ENCODE assay signal across 20 mouse cellular contexts in the genomic region with DNA sequence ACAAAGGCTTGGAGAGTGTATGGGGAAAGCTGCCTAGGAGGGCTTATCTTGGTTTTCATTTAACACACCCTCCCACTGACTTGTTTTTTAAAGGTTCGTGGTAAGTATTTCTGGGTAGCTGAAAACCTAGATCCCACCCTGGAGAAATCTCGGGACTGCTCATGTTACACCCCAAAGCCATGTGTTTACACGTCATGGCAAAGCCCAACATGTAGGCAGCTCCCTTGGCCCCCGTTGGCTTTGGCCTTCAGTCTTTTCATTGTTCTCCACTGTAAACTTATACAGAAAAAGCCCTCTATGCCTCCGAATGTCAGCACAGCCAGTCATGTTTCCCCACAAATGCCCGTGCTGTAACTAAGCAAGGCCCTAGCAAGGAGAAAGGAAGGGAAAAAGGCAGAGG.
DNase-seq lines count a peak whose midpoint lies in the region; ATAC-seq and TF ChIP-seq lines count a peak whose summit lies in the region.
"Had no signal": no experiment of that assay in that cellular context is flagged by ENCODE, and none has a peak within 500 bp of the region (broad histone marks: within the 10 kb centered on the region; RNA-seq: fewer than 3 reads in every experiment).

No protein-coding gene starts in this region.

- WGBS in heart, embryonic 13.5 days = 52% methylated on average over 6 of the region's 6 CpGs
- WGBS in embryonic facial prominence, embryonic 12.5 days = 21% methylated on average over 6 of the region's 6 CpGs
- 18% methylated on average over 6 of the region's 6 CpGs for WGBS in limb, embryonic 13.5 days

- intact Hi-C loops in heart, postnatal 10 days (cut with DNase I) = no loop called here

- TF ChIP-seq RAD21 in MEL (IDR thresholded peaks at IDR 0.05; ENCODE audit: low read depth, low read length) = no peak

- H3K4me2 ChIP-seq in heart, embryonic 13.5 days = no peak overlapping the region
- H3K4me2 ChIP-seq in embryonic facial prominence, embryonic 12.5 days (replicated peaks) = no peak overlapping the region
- no peak overlapping the region for H3K4me2 ChIP-seq in limb, embryonic 13.5 days (replicated peaks)
- H3K4me2 ChIP-seq: lung, embryonic 15.5 days had no signal

- H3K27me3 ChIP-seq in heart, embryonic 13.5 days (replicated peaks) = no peaks in the 10 kb centered on the region
- H3K27me3 ChIP-seq in MEL (ENCODE audit: control insufficient read depth in 1 of 2, insufficient read depth in 2 of 2, low read length in 2 of 2) = no peaks in the 10 kb centered on the region
- no peaks in the 10 kb centered on the region for H3K27me3 ChIP-seq in embryonic facial prominence, embryonic 12.5 days
- H3K27me3 ChIP-seq in limb, embryonic 13.5 days = peaks cover 10% of the 10 kb centered on the region; the same call in 1 of the 2 replicates
- H3K27me3 ChIP-seq: lung, embryonic 15.5 days had no signal

- peaks cover 61% of the 10 kb centered on the region for H3K4me1 ChIP-seq in heart, embryonic 13.5 days
- H3K4me1 ChIP-seq in MEL (ENCODE audit: control insufficient read depth in 1 of 2, insufficient read depth in 2 of 2, low read length in 2 of 2) = no peaks in the 10 kb centered on the region
- peaks cover 51% of the 10 kb centered on the region for H3K4me1 ChIP-seq in embryonic facial prominence, embryonic 12.5 days
- peaks cover 68% of the 10 kb centered on the region for H3K4me1 ChIP-seq in limb, embryonic 13.5 days

- no peak overlapping the region for H3K4me3 ChIP-seq in heart, embryonic 13.5 days
- no peak overlapping the region for H3K4me3 ChIP-seq in MEL (ENCODE audit: control insufficient read depth in 1 of 2, insufficient read depth in 1 of 2, low read depth in 2 of 2, low read length in 2 of 2)
- H3K4me3 ChIP-seq in embryonic facial prominence, embryonic 12.5 days = no peak overlapping the region
- no peak overlapping the region for H3K4me3 ChIP-seq in limb, embryonic 13.5 days
- H3K4me3 ChIP-seq: layer of hippocampus, adult 2 months; lung, embryonic 15.5 days had no signal

- ATAC-seq in heart, embryonic 13.5 days (ENCODE audit: extremely low read depth, insufficient number of reproducible peaks, low FRiP score, low TSS enrichment) = no peak
- 0 out of 2 replicates have a peak, but pooled peaks have one; percentile 53 for ATAC-seq in embryonic facial prominence, embryonic 12.5 days (ENCODE audit: insufficient number of reproducible peaks, insufficient read depth, low FRiP score, low TSS enrichment)
- ATAC-seq in limb, embryonic 13.5 days (ENCODE audit: low FRiP score, low read depth) = peak; percentile 78
- ATAC-seq in monocyte, adult 5-6 weeks (replicated peaks; ENCODE audit: insufficient number of reproducible peaks, low FRiP score, low TSS enrichment, poor library complexity, severe bottlenecking) = no peak
- ATAC-seq: forebrain, embryonic 14.5 days had no signal

- no peak for TF ChIP-seq CTCF in MEL (IDR thresholded peaks at IDR 0.05 in 2 of 3, conservative IDR thresholded peaks at IDR 0.05 in 1 of 3; ENCODE audit: control insufficient read depth in 1 of 3, insufficient read depth in 1 of 3, low read depth in 2 of 3, low read length in 3 of 3, poor library complexity in 1 of 3, severe bottlenecking in 1 of 3)

- DNase-seq in heart, postnatal 10 days = no peak
- peak; percentile 17 for DNase-seq in MEL (ENCODE audit: low read depth, low spot score)
- DNase-seq in right cerebral cortex, postnatal 14 days = no peak
- DNase-seq in frontal cortex, postnatal 14 days (ENCODE audit: low spot score in 2 of 2) = no peak
- DNase-seq: cerebellum, adult 8-10 months; gastrocnemius, postnatal 25 days; heart, postnatal 14 days; kidney, adult 2 months; kidney, postnatal 10 days; lung, postnatal 4 days; spleen, adult 18-20 months; thymus, postnatal 25 days had no signal

- no peaks in the 10 kb centered on the region for H3K79me2 ChIP-seq in MEL (ENCODE audit: control insufficient read depth, insufficient read depth, low read length, poor library complexity)

- TF ChIP-seq EP300 in MEL (IDR thresholded peaks at IDR 0.05; ENCODE audit: low read depth in 1 of 2, low read length in 2 of 2) = no peak

- no peaks in the 10 kb centered on the region for H3K9me3 ChIP-seq in heart, embryonic 13.5 days
- H3K9me3 ChIP-seq in MEL (replicated peaks; ENCODE audit: insufficient read depth, low read length) = no peaks in the 10 kb centered on the region
- no peaks in the 10 kb centered on the region for H3K9me3 ChIP-seq in embryonic facial prominence, embryonic 12.5 days
- H3K9me3 ChIP-seq in limb, embryonic 13.5 days = no peaks in the 10 kb centered on the region
- H3K9me3 ChIP-seq: lung, embryonic 15.5 days had no signal

- 0 out of 2 replicates have a peak overlapping the region, but pooled peaks have one; percentile 0 for H3K27ac ChIP-seq in heart, embryonic 13.5 days (replicated peaks)
- no peak overlapping the region for H3K27ac ChIP-seq in MEL (ENCODE audit: control insufficient read depth, low read depth, low read length)
- peak overlapping the region; percentile 88 for H3K27ac ChIP-seq in embryonic facial prominence, embryonic 12.5 days
- peak overlapping the region; percentile 94 for H3K27ac ChIP-seq in limb, embryonic 13.5 days
- H3K27ac ChIP-seq: layer of hippocampus, adult 2 months; liver, embryonic 14.5 days; lung, embryonic 15.5 days had no signal

- H3K36me3 ChIP-seq in heart, embryonic 13.5 days = no peaks in the 10 kb centered on the region
- H3K36me3 ChIP-seq in MEL (ENCODE audit: control insufficient read depth in 1 of 2, insufficient read depth in 2 of 2, low read length in 2 of 2) = no peaks in the 10 kb centered on the region
- H3K36me3 ChIP-seq in embryonic facial prominence, embryonic 12.5 days = no peaks in the 10 kb centered on the region
- no peaks in the 10 kb centered on the region for H3K36me3 ChIP-seq in limb, embryonic 13.5 days
- H3K36me3 ChIP-seq: lung, embryonic 15.5 days had no signal

- TF ChIP-seq POLR2A in MEL (IDR thresholded peaks at IDR 0.05; ENCODE audit: control insufficient read depth in 1 of 2, insufficient read depth in 1 of 2, low read depth in 1 of 2, low read length in 2 of 2, poor library complexity in 1 of 2) = no peak

- H3K9ac ChIP-seq in heart, embryonic 13.5 days = no peak overlapping the region
- no peak overlapping the region for H3K9ac ChIP-seq in MEL (ENCODE audit: control insufficient read depth, low read depth, low read length, poor library complexity, severe bottlenecking)
- no peak overlapping the region for H3K9ac ChIP-seq in embryonic facial prominence, embryonic 12.5 days
- H3K9ac ChIP-seq in limb, embryonic 13.5 days = no peak overlapping the region
- H3K9ac ChIP-seq: liver, embryonic 14.5 days; lung, embryonic 15.5 days had no signal

TF ChIP-seq in MEL, 35 proteins besides CTCF, POLR2A, EP300 and RAD21:
- TF ChIP-seq JUND (IDR thresholded peaks at IDR 0.05; ENCODE audit: low read depth, low read length) (no peak), HCFC1 (IDR thresholded peaks at IDR 0.05; ENCODE audit: low read depth, low read length) (no peak), UBTF (IDR thresholded peaks at IDR 0.05; ENCODE audit: borderline replicate concordance, insufficient read depth, low read depth, low read length) (no peak), MYB (IDR thresholded peaks at IDR 0.05; ENCODE audit: low read depth, low read length) (no peak), POLR2AphosphoS5 (IDR thresholded peaks at IDR 0.05; ENCODE audit: borderline replicate concordance, low read depth, low read length) (no peak), TAL1 (IDR thresholded peaks at IDR 0.05; ENCODE audit: low read length) (no peak), CHD2 (IDR thresholded peaks at IDR 0.05; ENCODE audit: low read length) (no peak), TCF12 (IDR thresholded peaks at IDR 0.05; ENCODE audit: low read depth, low read length) (no peak), USF2 (IDR thresholded peaks at IDR 0.05; ENCODE audit: borderline replicate concordance in 1 of 2, insufficient read depth in 1 of 2, low read depth in 1 of 2, low read length in 2 of 2) (no peak), TBP (IDR thresholded peaks at IDR 0.05; ENCODE audit: low read depth, low read length) (no peak), ZNF384 (IDR thresholded peaks at IDR 0.05; ENCODE audit: low read depth, low read length) (no peak), POLR2AphosphoS2 (IDR thresholded peaks at IDR 0.05; ENCODE audit: low read length) (no peak), SMC3 (IDR thresholded peaks at IDR 0.05; ENCODE audit: low read depth, low read length) (no peak), ZKSCAN1 (IDR thresholded peaks at IDR 0.05; ENCODE audit: low read depth, low read length) (no peak), MXI1 (IDR thresholded peaks at IDR 0.05; ENCODE audit: low read depth, low read length) (no peak), MAFK (IDR thresholded peaks at IDR 0.05; ENCODE audit: borderline replicate concordance, low read depth, low read length) (no peak), USF1 (IDR thresholded peaks at IDR 0.05; ENCODE audit: low read depth, low read length) (no peak), CHD1 (IDR thresholded peaks at IDR 0.05; ENCODE audit: low read depth, low read length) (no peak), ZMIZ1 (IDR thresholded peaks at IDR 0.05; ENCODE audit: low read depth, low read length) (no peak)

Comparison
In these comparisons a context has a peak if more than half of its experiments do, and no peak if none do; other contexts are left out.
1. ATAC-seq: peak in embryonic facial prominence, embryonic 12.5 days (single experiment) and limb, embryonic 13.5 days (single experiment); none in heart, embryonic 13.5 days (single experiment) and monocyte, adult 5-6 weeks (single experiment).